Mouse (Mus musculus) megakaryocyte, embryonic 14.5 days (primary cell): ENCODE data around the gene Blzf1.

Experiments used
- FLI1 ChIP-seq: IDR thresholded peaks from 2 replicates; pipeline ENCODE4 v1.6.1; 2012; ENCODE audit warnings: low read length, inconsistent platforms, mixed read lengths
- GATA1 ChIP-seq: IDR thresholded peaks from 3 replicates; pipeline ENCODE4 v1.6.1; 2012; ENCODE audit warnings: mixed read lengths, low read length, inconsistent platforms, borderline replicate concordance

DNA sequence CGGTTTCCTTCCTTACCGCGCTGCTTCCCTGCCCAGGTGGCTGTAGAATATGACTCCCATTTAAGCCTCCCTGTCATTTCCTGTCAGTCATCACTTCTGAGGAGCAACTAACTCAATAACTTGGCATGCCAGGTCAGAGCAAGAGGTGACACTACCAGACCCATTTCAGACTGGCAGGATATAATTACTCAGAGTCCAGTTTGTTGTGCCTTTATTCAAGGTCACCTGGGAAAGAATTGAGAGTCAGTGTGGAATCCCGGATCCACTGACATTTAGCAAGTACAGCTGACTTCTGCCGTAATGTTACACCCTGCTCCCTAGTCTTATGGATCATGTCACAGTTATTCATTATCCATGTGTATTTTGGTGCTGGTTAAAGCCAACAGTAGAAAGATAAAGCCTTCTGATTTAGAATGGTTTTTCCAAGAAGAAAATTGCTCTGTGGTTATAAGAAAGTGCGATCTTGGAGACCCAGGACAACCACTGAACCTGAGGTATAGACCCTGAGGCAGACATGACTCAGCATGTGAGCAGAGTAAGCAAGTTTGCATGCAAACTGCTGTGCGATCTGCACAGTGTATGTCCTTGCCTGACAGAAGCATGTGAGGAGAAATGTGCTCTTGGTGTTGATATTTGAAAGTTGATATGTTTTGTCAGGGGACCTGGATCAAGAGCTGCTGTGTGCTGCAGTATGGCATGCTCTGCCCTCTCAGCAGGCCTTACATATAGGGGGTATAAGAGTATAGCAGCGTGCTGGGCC is 56.7 kb downstream of the Blzf1 start:
- TF ChIP-seq GATA1: no peak
- TF ChIP-seq FLI1: no peak
